Mouse (Mus musculus): ENCODE measurements at regions not wholly inside any gene's neighbourhood (a gene's known extent, or its start where the extent isn't known, plus 50 kb on each side); places are given as distances from the start of the nearest gene placed in this dataset.

Small RNA genes in the stretch of these regions (microRNA-seq; reads per million reads assigned to microRNA genes)
- 0 reads per million in 2 experiments for gene Gm23064
